Mouse (Mus musculus) R1 (cell line): ENCODE measurements around the gene Serf1.
"Not testable (repeated sequence)": the region's sequence is repeated elsewhere in the genome, so short reads cannot be mapped to it uniquely, and the experiment has no call there.

Experiments
- DNase-seq: peaks from one replicate; pipeline ENCODE4 v3.0.0-alpha.2; 2018; ENCODE audit warnings: low read depth, low spot score

The Serf1 gene

GRCm38 (mm10) chr13:100107652-100108472 lies at the start of gene Serf1:
Gene Serf1, plus strand, starts transcription at chr13:100108012.
- peak; percentile 73 for DNase-seq

- no peak for DNase-seq
Observed at GRCm38 (mm10) chr13:100063936-100064335, 43.9 kb upstream of the Serf1 start.

- no peak for DNase-seq
Observed at GRCm38 (mm10) chr13:100067821-100068220, 40.0 kb upstream of the Serf1 start.

GRCm38 (mm10) chr13:100071473-100071872 lies 36.3 kb upstream of the Serf1 start:
- DNase-seq, result peak; percentile 21

- DNase-seq, result no peak
Observed at GRCm38 (mm10) chr13:100098808-100099207, 9.0 kb upstream of the Serf1 start.

- DNase-seq, result peak; percentile 33
Observed at GRCm38 (mm10) chr13:100103052-100103658, 4.7 kb upstream of the Serf1 start.

- peak; percentile 91 for DNase-seq
Observed at GRCm38 (mm10) chr13:100103748-100104254, 4.0 kb upstream of the Serf1 start, which contains the start of gene Bdp1. Gene Bdp1, minus strand, starts transcription at chr13:100104070.

- peak; percentile 22 for DNase-seq
Observed at GRCm38 (mm10) chr13:100112218-100112972, 4.6 kb downstream of the Serf1 start.

GRCm38 (mm10) chr13:100123970-100124369 lies 16.2 kb downstream of the Serf1 start:
- no peak for DNase-seq

- DNase-seq, result peak; percentile 95
Observed at GRCm38 (mm10) chr13:100124423-100125257, 16.8 kb downstream of the Serf1 start, which contains the start of gene Smn1. Gene Smn1, plus strand, starts transcription at chr13:100124852.

GRCm38 (mm10) chr13:100125258-100125643 lies 17.4 kb downstream of the Serf1 start:
- DNase-seq, result peak; percentile 16

- DNase-seq, result peak; percentile 6
Observed at GRCm38 (mm10) chr13:100141646-100142314, 34.0 kb downstream of the Serf1 start.

GRCm38 (mm10) chr13:100152659-100153058 lies 44.8 kb downstream of the Serf1 start:
- no peak for DNase-seq

GRCm38 (mm10) chr13:100156624-100157023 lies 48.8 kb downstream of the Serf1 start:
- DNase-seq, result no peak

GRCm38 (mm10) chr13:100161171-100161870 lies 53.5 kb downstream of the Serf1 start:
- DNase-seq, result not testable (repeated sequence)

GRCm38 (mm10) chr13:100162467-100162866 lies 54.7 kb downstream of the Serf1 start:
- not testable (repeated sequence) for DNase-seq
